9 mouse cellular contexts compared by ENCODE assay signal in the genomic region with DNA sequence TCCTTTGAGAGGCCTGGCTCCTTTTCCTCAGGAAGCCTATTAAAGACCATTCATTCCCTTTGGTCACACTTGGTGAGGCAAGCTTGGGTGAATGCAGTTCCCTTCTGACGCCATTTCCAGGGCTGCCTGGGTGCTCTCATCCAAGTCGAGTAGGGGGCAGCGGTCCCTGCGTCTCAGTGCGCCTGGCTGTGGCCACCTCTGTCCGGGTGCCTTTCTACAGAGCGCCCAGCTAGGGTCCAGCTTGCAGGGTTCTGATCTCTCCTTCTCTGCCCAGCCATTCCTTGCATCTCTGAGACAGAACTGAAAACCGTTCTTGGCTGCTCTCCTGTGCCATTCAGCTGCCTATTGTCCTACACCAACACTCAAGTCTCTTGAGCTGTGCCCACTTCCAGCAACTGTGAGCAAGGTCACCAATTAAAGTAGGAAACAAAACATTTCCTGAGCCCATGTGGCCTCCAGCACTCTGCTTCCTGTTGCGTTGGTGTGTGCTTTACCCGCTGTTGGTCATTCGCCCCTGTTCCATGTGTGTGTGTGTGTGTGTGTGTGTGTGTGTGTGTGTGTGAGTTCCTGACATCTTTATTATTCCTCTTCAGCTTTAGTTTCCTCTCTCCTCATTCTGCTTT.
DNase-seq lines count a peak whose midpoint lies in the region; ATAC-seq and TF ChIP-seq lines count a peak whose summit lies in the region.
"Had no signal": no experiment of that assay in that cellular context is flagged by ENCODE, and none has a peak within 500 bp of the region (broad histone marks: within the 10 kb centered on the region; RNA-seq: fewer than 3 reads in every experiment).

No protein-coding gene starts in this region.

- DNase-seq in 416B (ENCODE audit: low read depth): peak; percentile 91
- DNase-seq in liver, postnatal 0 days: no peak
- no peak for DNase-seq in spleen, adult 18-20 months
- no peak for DNase-seq in ovary, postnatal 36 days (ENCODE audit: low spot score)
- no peak for DNase-seq in thymus, postnatal 10 days (ENCODE audit: low spot score in 2 of 2)
- DNase-seq: thymus, adult 2 months had no signal

- H3K9me3 ChIP-seq in intestine, embryonic 15.5 days: no peaks in the 10 kb centered on the region
- no peaks in the 10 kb centered on the region for H3K9me3 ChIP-seq in intestine, postnatal 0 days (ENCODE audit: control insufficient read depth)
- no peaks in the 10 kb centered on the region for H3K9me3 ChIP-seq in liver, postnatal 0 days (ENCODE audit: low read length)

- H3K4me1 ChIP-seq in intestine, embryonic 15.5 days (replicated peaks): no peaks in the 10 kb centered on the region
- H3K4me1 ChIP-seq in intestine, postnatal 0 days (replicated peaks; ENCODE audit: control insufficient read depth, insufficient read depth, low read length): no peaks in the 10 kb centered on the region
- H3K4me1 ChIP-seq in cortical plate, adult 2 months (ENCODE audit: control insufficient read depth, insufficient read depth, low read length): no peaks in the 10 kb centered on the region
- no peaks in the 10 kb centered on the region for H3K4me1 ChIP-seq in liver, postnatal 0 days (ENCODE audit: insufficient read depth)

- TF ChIP-seq CTCF in intestine, postnatal 0 days (IDR thresholded peaks at IDR 0.05; ENCODE audit: low read depth): no peak
- no peak for TF ChIP-seq CTCF in cortical plate, adult 2 months (IDR thresholded peaks at IDR 0.05; ENCODE audit: extremely low read depth, insufficient read depth, low read length)
- no peak for TF ChIP-seq CTCF in liver, postnatal 0 days (IDR thresholded peaks at IDR 0.05; ENCODE audit: low read depth)

- H3K4me2 ChIP-seq in intestine, embryonic 15.5 days (replicated peaks): no peak overlapping the region
- no peak overlapping the region for H3K4me2 ChIP-seq in intestine, postnatal 0 days (replicated peaks; ENCODE audit: low read depth)
- H3K4me2 ChIP-seq in liver, postnatal 0 days (ENCODE audit: low read depth, low read length): no peak overlapping the region

- no peak for TF ChIP-seq EP300 in liver, postnatal 0 days (IDR thresholded peaks at IDR 0.05; ENCODE audit: low read depth)

- no peaks in the 10 kb centered on the region for H3K27me3 ChIP-seq in intestine, embryonic 15.5 days (replicated peaks)
- H3K27me3 ChIP-seq in intestine, postnatal 0 days (replicated peaks; ENCODE audit: control insufficient read depth, insufficient read depth, low read length): no peaks in the 10 kb centered on the region
- no peaks in the 10 kb centered on the region for H3K27me3 ChIP-seq in liver, postnatal 0 days (ENCODE audit: insufficient read depth, low read length)

- H3K36me3 ChIP-seq in intestine, embryonic 15.5 days: no peaks in the 10 kb centered on the region
- no peaks in the 10 kb centered on the region for H3K36me3 ChIP-seq in intestine, postnatal 0 days (ENCODE audit: control insufficient read depth, insufficient read depth)
- H3K36me3 ChIP-seq in liver, postnatal 0 days (replicated peaks; ENCODE audit: insufficient read depth, low read length): no peaks in the 10 kb centered on the region

- peak; percentile 41; the same call in 1 of the 2 replicates for ATAC-seq in intestine, embryonic 15.5 days
- ATAC-seq in intestine, postnatal 0 days: no peak
- ATAC-seq in liver, postnatal 0 days: peak; percentile 31

- no peak overlapping the region for H3K4me3 ChIP-seq in intestine, embryonic 15.5 days (replicated peaks)
- no peak overlapping the region for H3K4me3 ChIP-seq in intestine, postnatal 0 days (ENCODE audit: low read depth, low read length)
- H3K4me3 ChIP-seq in cortical plate, adult 2 months (ENCODE audit: insufficient read depth, low read length): no peak overlapping the region
- no peak overlapping the region for H3K4me3 ChIP-seq in liver, postnatal 0 days (ENCODE audit: low read depth, low read length)

- no peak overlapping the region for H3K9ac ChIP-seq in intestine, embryonic 15.5 days
- H3K9ac ChIP-seq in intestine, postnatal 0 days (ENCODE audit: low read depth, low read length): no peak overlapping the region
- H3K9ac ChIP-seq in liver, postnatal 0 days (replicated peaks): no peak overlapping the region

- no peak for TF ChIP-seq POLR2A in cortical plate, adult 2 months (IDR thresholded peaks at IDR 0.05; ENCODE audit: extremely low read depth, insufficient read depth, low read length)

- H3K27ac ChIP-seq in intestine, embryonic 15.5 days: no peak overlapping the region
- no peak overlapping the region for H3K27ac ChIP-seq in intestine, postnatal 0 days (ENCODE audit: low read depth, low read length)
- 0 out of 2 replicates have a peak overlapping the region, but pooled peaks have one; percentile 33 for H3K27ac ChIP-seq in cortical plate, adult 2 months (ENCODE audit: insufficient read depth, low read length)
- H3K27ac ChIP-seq in liver, postnatal 0 days (ENCODE audit: low read depth): no peak overlapping the region

- WGBS in intestine, embryonic 15.5 days: 81% methylated on average over 11 of the region's 11 CpGs
- 82% methylated on average over 11 of the region's 11 CpGs for WGBS in intestine, postnatal 0 days
- WGBS in liver, postnatal 0 days (ENCODE audit: insufficient replicate concordance): 71% methylated on average over 11 of the region's 11 CpGs
